Mouse (Mus musculus) E14TG2a.4 (cell line): ENCODE results near the gene Cdkn2b.

Experiments used
- CTCF ChIP-seq: conservative IDR thresholded peaks from 2 replicates; pipeline ENCODE4 v1.5.1; 2014; ENCODE audit warnings: low read length
- NANOG ChIP-seq: IDR thresholded peaks from 2 replicates; pipeline ENCODE4 v1.6.1; 2014; ENCODE audit warnings: borderline replicate concordance, low read length, mixed read lengths
- POU5F1 ChIP-seq: IDR thresholded peaks from 2 replicates; pipeline ENCODE4 v1.6.1; 2014; ENCODE audit warnings: low read length, borderline replicate concordance

DNA sequence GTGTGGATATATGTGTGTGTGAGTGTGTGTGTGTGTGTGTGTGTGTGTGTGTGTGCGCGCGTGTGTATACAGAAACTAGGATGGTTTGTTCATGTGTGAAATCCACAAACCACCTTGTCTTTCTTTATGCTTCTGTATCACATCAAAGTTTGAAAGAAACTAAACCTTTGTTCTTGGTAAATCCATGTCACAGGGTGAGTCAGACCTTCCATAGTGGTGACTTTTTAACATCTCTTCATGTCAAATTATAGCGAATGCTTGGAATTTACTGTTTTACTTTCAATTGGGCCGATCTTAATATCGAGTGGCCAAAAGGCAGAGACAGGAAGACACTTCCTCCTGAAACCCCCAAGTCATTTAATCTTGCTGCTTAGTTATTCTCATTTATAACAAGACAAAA lies 48.7 kb upstream of the Cdkn2b start:
- TF ChIP-seq CTCF: no peak
- no peak for TF ChIP-seq POU5F1
- TF ChIP-seq NANOG: no peak
